Mouse (Mus musculus) adrenal gland, adult 8-10 months (tissue): Measurements from ENCODE around the gene Baz2b. TPM values are rescaled to one million over a fixed set of nuclear protein-coding genes. Genes with fewer than 3 reads are reported as not detected.

Source experiments
- DNase-seq: peaks from one replicate; pipeline ENCODE4 v3.0.0; 2022
- total RNA-seq, 4 experiments: library from RNA; stranded (reverse); gene quantifications; 2 replicates each; pipeline ENCODE4 v1.2.4; 2022

Gene Baz2b
- total RNA-seq, 4 experiments from 2014 or later = 66.7 to 95.8 (median 82.7) TPM

DNA sequence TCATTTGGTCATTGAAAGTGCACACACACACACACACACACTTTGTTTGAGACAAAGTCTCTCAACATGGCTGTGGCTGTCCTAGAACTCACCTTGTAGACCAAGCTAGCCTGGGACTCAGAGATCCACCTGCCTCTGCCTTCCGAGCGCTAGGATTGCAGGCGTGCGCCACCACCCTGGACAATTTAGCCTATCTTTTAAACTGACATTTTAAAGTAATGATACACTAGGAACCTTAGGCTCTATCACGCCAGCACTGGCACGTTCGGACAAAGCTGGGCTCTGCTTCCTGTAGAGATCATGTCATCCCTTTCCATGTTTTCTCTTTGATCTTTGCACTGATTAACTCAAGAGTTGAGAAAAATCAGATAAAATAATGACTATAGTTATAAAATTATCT is 81.0 kb downstream of the Baz2b start:
- no peak for DNase-seq

DNA sequence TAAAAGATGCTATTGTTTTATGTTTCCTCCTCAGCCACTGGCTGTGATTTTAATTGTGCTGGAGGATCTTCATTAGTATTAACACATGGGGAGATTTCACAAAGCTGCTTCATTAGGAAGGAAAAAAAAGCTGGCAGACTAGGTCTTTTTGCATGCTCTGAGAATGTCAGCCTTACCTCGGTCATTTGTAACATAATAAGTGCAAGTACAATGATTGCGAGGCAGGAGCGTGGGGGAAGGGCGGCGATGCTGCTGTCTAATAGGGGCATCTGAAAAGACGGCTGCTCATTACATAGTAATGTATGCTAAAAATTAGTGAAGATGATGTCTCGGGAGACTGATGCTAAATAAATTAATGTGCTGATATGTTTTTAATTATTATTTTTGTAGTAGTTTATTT is 82.8 kb downstream of the Baz2b start:
- DNase-seq = no peak

DNA sequence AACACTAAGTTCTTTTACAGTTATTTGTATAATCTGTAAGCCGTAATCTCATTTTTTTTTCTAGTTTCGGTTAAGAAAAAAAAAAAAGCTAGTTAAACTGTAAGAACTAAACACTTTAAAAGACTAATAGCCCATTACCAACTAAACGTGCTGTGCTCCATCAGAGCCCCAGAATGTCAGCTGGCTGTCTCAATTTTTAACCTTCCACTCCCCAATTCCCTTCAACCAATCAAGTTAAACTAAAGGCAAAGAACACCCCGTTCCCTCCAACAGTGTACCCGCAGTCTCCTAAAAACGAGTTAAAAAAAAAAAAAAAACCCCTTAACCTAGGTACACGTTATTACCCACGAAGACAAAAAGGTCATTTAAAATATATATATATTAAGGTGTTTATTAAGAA is 83.3 kb downstream of the Baz2b start:
- no peak for DNase-seq

DNA sequence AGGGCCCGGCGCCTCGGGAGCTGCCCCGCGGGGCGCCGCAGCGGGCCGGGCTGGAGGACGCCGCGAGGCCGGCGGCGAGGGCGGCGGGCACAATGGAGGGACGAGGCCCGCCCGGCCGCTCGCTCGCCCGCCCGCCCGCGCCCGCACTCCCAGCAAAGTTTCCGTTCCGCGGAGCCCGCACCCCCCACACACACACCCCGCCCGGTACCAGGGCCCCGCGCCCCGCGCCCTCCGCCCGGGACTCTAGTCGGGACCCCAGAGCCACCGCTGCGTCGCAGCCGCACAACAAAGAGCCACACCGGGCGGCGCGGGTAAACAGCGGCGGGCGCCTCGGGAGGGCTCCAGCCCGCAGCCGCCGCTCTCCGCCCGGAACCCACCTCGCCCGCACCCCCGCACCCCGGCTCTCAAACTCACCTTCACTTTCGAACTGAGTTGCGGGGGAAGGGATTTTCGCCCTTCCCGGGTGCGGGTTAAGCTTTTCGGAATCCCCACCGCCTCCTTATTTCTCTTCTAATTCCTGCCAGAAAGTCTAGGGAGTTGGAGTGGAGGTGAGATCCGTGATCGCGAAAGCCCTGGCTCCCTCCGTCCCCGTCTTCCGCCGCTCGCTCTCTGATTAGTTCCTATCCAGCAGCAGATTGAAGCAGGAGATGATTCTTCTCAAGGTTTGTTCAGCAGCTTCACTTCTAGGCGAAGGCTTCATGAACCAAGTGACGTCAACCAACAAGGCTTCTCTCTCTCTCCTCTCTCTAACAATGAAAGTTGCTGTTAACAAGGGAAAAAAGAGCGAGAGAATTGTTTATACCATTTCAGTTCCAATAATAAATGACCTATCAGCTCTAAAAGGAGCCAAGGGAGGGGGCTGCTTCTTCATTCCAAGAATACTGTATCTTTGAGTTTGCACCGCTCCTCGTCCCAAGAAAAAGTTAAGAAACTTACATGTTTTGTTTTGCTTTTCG is 84.3 kb downstream of the Baz2b start:
- DNase-seq = peak; percentile 64

DNA sequence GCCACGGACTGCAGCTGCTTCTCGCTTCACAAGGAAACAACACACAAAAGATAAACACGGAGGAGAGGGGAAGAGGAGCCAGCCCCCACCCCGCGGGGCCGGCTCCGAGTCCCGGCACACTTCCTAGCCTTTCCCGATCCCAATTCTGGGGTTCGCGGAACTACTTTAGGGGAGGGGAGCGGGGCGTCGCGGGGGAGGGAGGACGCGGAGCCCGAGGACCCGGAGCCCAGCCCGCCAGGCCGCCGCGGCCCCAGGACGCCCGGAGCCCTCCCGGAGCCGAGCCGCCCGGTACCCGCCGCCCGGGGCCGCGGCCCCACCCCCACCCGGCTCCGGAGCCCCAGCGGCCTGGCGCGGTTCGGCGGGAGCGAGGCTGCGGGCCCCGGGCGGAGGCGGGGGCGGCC is 85.0 kb downstream of the Baz2b start:
- peak; percentile 35 for DNase-seq

DNA sequence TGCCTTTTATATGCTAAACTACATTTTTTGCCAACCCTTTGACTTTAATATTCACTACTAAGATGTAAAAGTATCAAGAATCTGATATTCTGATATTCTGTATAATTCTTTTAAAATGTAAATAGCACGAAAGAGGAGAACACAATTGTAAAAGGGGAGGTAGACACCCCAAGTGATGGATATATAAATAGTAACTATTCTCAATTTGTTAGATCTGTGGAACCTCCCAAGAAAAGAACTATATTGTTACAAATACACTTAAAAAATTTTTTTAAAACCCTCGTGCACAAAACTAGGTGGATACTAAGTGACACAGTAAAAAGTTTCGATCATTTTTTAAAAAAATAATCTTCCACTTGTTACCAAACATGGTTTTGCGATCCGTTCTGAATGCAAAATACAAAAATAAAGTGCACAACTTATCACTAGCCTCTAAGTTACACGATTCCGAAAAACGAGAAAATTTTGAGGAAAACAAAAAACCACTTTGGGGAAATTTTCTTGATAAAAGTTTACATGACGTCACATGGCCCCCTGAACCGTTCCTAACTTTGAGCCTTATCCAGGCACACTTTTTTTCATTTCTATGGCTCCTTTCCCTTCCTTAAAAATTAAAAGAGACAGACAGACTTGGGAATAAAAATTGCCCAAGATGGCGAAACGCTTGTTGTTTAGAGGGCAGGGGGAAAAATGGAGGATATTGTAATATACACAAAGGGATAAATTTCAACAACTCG is 85.6 kb downstream of the Baz2b start:
- DNase-seq = no peak

DNA sequence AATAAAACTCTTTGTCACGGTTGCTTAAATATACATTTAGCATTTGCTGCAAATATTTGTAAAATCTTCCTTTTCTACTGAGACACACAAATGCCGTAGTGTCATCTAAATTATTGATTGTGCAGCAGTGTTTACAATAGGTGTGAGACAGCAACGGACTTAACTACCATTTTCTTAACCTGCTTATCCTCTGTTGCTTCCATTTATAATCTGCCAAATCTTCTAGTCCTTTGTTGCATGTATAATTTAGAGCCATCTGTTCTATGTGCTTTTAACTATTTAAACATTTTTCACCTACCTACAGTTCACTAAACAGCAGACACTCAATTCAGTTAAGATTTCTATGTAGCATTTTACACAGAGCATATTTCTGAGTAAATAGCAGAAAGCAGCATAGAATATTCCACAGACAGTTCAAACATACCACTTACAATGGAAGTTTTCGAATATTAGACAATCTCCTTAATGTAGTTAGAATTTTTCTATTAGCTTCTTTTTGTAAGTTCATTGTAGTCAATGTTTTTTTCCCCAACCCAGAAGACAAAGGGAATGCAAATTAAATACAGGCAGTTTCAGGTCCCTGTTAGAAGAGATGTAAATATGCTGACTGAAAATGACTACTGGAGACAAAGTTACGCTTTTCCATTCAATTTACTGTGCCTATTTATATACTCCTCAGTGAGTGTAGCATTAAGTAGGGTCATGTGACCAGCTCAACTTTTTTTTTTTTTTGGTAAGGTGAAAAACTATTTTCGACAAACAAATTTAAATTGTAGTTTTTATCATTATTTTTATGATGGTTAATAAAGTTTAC is 86.4 kb downstream of the Baz2b start:
- DNase-seq = no peak

DNA sequence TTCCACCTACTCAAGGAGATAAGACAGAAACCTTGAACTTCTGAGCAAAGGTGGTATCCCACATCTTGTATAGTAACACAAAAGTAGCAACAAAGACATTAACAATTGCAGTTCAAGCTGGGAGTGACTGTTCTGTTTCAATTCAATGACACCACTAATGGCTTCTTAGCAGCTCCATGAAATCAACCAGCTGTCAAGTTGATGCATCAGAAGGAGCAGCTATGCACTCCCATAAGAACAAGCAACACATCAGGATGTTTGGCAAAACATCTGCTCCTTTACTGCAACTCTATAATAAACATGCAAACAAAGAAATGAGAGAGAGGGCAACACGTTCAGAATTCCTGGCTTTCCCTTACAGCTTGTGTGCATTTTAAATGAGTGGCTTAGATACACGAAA is 87.5 kb downstream of the Baz2b start:
- no peak for DNase-seq

DNA sequence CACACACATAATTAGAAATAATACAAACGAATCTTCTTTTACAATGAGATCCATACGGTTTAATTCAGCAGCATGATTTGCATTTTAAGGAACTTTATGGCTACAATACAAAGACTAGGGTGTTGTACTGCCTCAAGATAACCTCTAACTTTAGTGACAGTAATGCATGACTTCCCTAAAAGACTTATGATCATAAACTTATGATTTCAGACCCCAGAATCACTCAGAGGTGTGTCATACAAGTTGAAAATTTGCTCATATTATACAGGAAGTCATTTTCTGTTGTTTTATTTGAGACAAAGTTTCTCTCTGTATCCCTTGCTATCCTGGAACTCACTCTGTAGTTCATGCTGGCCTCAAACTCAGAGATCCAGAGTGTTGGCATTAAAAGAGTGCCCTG is 89.0 kb downstream of the Baz2b start:
- no peak for DNase-seq

DNA sequence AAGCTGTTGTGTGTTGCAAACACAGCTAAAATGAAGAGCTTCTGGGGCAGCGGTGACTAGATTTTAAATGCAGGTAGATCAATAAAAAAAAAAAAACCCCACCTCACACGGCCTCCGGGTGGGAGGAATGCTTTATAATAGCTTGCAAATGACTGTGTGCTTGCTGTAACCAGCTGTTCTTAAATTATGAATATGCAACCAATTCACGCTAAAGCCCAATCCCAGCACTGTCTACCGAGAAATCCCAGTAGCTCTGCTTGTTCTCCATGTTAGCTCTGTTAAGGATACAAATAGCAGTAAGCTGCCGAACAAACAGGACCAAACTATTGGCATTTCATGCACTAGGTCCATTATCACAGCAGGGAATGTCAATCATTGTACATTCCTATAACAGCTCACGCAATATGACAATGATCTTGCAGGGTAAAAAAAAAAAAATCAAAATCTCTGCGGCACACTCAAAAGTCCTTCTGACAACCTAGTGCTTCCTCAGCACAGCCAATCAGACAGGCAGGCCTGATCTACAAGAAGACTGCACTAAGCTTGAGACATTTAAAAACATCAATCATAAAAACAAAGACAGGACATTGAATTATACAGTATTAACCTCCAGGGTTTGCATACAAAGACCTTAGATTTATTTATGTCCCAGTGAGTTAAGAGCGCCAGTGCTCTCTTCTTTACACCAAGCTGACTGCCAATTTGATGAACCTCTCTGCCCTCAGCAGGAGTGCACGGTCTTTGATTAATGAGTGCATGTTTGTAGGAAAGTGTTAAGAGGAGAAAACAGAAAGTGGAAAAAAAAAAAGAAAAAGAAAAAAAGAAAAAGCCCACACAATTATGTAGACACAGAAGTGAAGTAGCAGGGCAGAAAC is 90.7 kb downstream of the Baz2b start:
- DNase-seq = no peak

DNA sequence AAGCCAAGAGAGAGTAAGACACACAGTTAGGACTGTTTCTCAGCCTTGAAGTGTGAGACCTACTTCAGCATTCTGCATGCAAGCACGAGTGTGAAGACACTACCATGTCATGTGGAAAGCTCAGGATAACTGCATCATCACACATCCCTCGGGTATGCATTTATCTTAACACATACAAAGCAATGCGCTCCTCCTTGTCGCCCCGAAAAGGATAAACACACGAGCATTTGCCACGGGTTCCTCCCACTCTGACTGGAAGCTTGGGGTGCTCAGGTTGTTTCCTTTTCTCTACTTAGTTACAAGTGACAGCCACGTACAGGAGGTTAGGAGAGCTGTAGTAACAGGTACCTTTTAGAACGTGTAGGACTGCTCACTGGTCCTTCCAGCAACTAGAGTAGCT is 91.8 kb downstream of the Baz2b start:
- DNase-seq = no peak

DNA sequence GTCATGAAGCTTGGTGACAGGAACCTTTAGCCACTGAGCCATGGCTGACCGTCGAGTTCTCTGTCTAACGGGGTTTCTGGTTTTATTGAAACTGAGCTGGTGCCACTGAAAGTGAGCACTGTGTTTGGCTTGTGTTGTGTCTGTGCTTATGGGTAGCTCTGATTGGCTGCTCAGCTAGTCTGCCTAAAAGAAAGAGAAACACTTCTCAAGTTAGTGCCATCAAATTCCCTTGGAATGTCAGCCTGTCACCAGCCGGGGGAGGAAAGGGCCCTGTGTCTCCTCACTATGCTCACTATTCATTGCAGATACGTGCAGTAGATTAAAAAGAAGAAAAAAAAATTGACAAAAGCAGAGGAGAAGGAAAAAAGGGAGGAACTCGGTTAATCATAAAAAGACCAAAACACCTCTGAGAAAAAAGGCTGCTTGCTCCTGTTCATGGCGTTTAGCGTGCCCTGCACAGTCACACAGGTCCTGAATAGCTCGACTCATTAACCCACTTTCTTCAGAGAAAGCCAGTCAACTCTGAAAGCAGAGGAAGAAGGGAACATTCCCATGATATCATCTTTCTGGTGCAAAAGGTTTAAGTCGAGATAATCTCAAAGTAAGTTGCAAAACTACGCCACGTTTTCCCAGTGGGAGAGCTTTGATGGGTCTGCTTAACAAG is 93.6 kb downstream of the Baz2b start:
- no peak for DNase-seq

DNA sequence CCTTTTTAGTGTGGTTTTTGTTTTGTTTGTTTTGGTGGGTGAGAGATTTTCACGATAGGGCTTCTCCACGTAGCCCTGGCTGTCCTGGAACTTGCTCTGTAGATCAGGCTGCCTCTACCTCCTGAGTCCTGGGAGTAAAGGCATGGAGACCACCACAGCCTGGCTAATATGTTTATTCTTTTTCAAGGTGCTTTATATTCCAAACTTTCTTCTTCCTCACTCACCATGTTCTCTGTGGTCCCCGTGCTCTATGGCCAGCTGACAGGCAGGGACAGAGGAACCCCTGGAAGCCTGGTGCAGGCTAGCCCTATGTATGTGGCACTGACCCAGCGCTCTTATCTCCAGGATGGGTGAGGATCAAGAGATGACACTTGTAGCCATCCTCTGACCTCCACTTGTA is 94.7 kb downstream of the Baz2b start:
- DNase-seq = no peak

DNA sequence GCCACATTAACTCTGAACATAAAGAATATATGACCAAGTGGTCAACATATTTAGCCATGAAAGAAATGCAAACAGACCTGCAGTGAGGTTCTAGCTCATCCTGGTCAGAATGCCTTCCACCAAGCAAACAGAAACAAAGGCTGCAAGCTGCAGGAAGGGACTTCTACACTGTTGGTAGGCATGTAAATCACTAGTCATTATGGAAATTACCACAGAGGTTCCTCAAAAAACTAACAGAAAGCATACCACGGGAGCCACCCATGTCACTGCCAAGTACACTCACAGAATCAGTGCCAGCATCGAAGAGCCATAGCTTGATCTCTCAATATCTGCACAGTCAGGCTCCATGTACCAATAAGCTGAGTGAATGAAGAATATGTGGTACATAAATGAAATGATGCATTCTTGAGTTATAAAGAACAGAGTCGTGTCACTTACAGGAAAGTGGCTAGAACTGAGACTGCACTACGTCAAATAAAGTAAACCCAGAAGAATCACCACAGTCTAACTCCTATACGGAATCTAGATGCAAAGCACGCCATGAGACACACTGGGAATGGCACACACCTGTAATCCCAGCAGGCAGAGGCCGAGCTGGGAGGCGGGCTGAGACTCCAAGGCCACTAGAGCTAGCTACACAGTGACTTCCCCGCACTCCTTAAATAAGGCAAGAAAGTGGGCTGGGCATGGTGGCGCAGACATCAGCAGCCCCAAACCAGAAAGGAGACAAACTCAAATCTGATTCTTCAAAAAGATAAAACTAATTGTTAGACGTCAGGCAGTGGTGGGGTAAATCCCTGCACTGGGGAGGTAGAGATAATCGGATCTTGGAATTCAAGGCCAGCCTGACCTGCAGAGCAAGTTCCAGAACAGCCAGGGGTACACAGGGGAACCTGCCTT is 95.7 kb downstream of the Baz2b start:
- DNase-seq = no peak

DNA sequence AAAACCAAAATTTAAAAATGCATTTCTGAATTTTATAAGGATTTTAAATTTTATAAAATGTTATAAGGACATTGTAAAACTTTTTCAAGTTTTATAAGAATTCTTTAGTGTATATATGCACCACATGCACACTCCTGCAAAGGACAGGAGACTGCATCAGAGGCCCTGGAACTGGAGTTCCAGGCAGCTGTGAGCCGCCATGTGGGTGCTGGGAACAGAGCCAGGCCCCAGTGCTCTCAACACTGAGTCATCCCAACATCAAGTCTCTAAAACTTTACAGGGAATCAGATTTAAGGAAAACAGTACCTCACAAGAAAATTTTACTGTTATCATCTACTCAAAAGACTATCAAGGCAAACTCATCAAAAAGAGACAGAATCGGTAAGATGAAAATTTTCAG is 97.5 kb downstream of the Baz2b start:
- DNase-seq = no peak

DNA sequence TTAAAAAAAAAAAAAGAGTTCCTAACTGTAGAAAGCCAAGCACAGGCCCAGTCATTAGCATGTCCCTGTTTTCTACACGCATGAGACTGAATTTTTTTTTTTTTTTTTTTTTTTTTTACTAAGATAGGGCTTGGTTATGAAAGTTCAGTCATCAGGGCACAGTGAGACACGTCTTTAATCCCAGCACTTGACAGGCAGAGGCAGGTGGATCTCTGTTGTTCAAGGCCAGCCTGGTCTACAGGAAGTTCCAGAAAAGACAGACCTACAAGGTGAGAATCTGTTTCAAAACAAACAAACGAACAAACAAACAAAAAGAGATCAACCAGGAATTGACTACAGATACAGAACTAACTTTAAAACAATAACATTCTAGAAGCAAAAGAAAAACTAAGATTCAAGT is 100.6 kb downstream of the Baz2b start:
- no peak for DNase-seq

DNA sequence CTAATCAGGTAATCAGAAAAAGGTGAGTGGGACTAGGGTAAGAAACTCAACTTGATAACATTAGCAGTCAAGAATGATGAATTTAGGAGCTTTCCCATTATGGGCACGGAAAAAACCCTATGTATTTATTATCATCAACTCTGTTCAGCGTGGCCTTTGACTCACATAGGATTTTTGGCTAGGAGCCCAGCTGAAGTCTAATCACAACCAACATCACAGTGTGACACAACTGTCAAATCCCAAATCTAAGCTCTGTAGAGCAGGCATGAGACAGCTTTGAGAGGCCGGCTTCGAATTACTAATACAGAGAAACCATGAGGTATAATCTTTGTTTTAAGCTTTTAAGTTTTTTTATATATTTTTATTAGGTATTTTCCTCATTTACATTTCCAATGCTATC is 113.0 kb downstream of the Baz2b start:
- DNase-seq = no peak

DNA sequence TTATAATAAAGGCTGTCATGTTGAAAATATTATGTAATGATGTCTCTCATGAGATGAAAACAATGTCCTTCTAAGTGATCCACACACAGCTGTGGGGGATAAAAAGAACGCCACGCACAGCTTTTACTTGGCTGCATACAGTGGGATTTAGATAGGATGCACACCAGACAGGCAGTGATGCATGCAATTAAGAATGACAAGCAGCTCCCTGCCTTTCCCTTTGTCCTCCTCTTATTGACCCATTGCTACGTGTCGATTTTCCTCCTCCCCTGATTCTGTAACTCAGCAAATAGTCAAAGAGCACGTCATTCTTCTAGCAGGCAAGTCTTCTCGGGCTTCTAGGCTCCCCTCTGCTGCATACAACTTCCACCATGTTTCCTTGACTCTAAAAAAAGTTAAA is 119.4 kb downstream of the Baz2b start:
- DNase-seq = no peak

DNA sequence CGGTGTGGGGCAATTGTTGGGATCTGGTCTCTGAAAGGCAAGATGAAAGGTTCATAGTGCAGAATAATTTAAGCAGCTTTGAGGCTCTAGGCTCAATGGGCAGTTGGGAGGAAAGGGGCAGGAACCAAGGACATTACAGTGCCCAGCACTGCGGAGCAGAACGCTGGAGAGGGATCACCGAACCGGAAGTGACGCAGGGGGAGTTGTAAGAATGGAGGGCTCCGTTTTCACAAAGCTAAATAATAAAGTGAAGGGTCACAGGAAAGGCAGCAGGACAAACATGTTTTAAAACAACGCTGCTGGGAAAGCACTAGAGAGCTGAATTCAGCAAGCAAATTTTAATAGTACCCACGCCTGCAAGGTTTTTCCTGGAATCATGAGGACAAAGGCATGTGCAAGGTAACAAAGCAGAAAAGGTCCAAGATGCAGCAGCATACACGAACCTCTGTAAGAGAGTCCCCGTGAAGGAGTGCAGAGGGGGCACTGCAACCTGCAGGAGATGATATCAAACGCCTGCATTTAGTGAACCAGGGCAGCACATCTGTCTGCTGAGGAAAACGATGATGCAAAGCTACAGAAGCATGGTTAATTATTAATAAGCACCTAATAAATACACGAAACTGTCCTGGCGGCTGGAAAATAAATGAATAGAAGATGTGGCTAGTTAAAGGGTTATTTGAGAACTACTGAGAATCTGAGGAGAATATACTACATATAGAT is 120.0 kb downstream of the Baz2b start:
- DNase-seq = no peak
